Mouse (Mus musculus): ENCODE measurements at regions not wholly inside any gene's neighbourhood (a gene's known extent, or its start where the extent isn't known, plus 50 kb on each side); places are given as distances from the start of the nearest gene placed in this dataset.

- peak; percentile 5; the same call in 1 of the 2 replicates for TF ChIP-seq CTCF (IDR thresholded peaks at IDR 0.05; ENCODE audit: low read depth, low read length)
- no peak for TF ChIP-seq POLR2A (IDR thresholded peaks at IDR 0.05; ENCODE audit: extremely low read depth, insufficient read depth, low read length)
These were observed 728.8 kb downstream of the Brinp3 start for GRCm38 (mm10) chr1:147223232-147223925.

Data from liver, adult 2 months (tissue).